Mouse (Mus musculus): Measurements from ENCODE around the gene Hint1.

Gene Hint1

GRCm38 (mm10) chr11:54861471-54862420 lies 4.4 kb upstream of the Hint1 start:
- no peak for DNase-seq

GRCm38 (mm10) chr11:54862621-54863520 lies 3.3 kb upstream of the Hint1 start:
- peak; percentile 66 for DNase-seq

DNA sequence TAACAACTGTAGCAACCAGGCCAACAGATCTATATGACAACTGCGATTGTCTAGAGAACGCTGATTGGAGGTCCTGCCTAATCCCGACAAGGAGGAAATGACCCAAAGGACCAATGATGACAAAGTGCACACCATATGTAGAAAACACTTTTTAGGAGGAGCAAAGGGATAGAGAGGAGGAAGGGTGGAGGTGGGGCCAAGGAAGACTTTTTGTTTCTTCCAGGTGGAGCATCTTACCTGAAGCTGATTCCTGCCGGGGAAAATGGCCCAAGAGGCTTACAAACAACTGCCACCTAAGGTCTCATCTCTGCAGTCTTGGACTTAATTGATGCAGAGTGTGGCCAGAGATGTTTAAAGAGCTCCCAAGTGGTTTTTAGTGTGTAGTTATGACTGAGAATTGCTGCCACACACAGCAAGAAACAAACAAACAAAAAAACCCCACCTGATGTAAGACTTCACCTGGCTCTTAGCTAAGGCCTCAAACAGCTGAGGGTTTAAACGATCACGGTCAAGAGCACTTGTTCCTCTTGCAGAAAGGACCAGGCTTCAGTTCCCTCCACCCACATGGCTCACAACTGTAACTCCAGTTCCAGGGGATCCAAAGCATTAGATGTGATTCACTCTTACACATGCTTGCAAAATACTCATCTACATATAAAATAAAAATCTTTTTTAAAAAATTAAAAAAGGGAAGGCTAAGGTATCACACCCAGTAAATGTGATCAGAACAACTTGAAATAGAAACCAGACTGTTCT lies 675 bp upstream of the Hint1 start:
- no peak for DNase-seq

GRCm38 (mm10) chr11:54867049-54867385 lies 834 bp downstream of the Hint1 start:
- peak; percentile 82 for DNase-seq

DNA sequence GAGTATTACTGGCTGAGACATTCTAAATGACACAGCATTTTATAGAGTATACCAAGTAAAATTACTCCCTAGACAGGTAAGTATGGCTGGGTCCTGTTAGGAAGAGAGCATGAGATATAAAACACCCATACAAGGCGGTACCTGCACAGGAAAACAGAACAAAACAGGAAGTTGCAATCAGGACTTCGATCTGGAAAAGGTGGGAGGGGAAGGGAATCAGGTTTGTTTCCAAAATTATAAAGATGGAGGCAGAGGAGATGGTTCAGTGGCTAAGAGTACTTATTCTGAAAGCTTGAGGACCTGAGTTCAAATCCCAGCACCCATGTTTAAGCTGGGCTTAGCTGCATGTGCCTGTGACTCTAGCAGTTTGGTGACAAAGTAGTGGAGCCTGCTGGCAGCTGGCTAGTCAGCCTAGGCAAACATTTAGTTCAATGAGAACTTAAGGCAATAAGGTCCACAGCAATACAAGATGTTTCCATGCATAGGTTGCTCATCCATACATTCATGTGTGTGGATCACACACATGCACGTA lies 1.8 kb downstream of the Hint1 start:
- no peak for DNase-seq

DNA sequence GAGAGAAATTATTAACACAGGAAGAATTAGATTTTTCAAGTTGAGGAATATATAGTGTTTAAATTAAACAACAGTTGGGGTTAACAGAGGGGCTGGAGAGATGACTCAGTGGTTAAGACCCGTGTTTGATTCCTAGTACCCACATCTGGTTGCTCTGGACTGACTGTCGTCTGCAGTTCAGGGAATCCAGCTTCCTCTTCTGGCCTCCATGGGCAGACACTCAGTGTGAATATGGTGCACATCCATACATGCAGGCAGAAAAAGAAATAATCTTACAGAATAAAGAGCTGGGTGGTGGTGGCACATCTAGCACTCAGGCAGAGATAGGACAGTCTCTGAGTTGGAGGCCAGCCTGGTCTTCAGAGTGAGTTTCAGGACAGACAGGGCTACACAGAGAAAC lies 2.3 kb downstream of the Hint1 start:
- DNase-seq, result peak; percentile 7

DNA sequence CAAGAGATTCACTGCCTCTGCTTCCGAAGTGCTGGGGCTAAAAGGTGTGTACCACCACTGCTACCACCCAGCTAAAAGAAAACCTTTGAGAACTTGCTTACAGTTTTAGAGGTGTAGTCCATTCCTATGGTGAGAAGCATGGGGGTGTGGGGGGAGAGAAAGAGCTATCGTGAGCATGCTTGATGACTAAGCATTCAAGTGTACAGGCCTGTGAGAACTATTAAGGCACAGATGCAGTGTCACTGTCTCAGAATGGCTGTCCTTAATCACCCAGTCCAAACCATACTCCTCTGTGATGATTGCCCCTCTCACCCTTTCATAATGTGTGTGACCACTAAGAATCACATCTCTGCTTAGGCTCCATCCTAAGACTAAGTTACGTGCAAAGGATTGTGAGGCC lies 3.1 kb downstream of the Hint1 start:
- peak; percentile 17 for DNase-seq

- no peak for DNase-seq
Observed at GRCm38 (mm10) chr11:54871831-54872537, 5.8 kb downstream of the Hint1 start.

- no peak for DNase-seq
Observed at GRCm38 (mm10) chr11:54876031-54876430, 9.8 kb downstream of the Hint1 start.

GRCm38 (mm10) chr11:54878893-54879292 lies 12.7 kb downstream of the Hint1 start:
- no peak for DNase-seq

GRCm38 (mm10) chr11:54879434-54879833 lies 13.3 kb downstream of the Hint1 start:
- DNase-seq, result peak; percentile 92

DNA sequence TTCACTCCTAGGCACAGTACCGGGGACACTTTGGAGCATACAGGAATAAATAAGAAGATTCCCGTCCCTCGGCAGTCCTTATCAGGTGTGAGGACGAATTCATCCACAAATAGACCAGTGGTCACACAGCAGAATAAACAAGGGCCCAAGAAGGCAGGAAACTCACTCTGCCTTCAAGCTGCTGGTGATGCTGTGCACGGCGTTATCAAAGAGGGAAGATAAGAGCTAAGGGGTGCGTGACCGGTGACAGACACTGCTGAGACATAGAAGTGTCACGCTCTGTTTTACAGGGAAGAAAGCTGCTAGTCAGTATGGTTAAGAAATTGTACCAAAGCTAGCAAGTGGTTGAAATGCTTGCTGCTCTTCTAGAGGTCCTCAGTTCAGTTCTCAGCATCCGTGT lies 13.7 kb downstream of the Hint1 start:
- DNase-seq, result no peak

GRCm38 (mm10) chr11:54881051-54881474 lies 14.9 kb downstream of the Hint1 start:
- DNase-seq, result peak; percentile 93

- peak; percentile 70 for DNase-seq
Observed at GRCm38 (mm10) chr11:54882671-54883070, 16.5 kb downstream of the Hint1 start.

- peak; percentile 68 for DNase-seq
Observed at GRCm38 (mm10) chr11:54884197-54884828, 18.1 kb downstream of the Hint1 start.

DNA sequence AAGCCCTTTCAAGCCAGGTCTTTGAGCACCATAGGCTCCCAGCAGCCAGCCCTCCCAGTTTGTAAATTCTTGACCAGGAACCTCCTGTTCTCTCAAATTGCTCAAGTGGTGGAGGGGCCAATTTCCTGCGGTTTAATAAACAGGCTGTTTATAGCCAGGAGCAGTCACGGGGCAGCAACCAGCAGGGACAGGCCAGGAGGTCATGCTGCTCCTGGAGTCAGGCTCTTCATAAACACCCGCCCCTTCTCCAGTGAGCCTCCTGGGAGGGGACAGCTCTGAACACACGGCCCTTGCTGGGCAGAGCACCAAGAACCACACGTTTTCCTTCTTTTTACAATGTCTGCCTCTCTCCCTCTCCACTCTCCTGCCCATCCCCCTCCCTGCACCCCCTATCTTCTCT lies 18.8 kb downstream of the Hint1 start:
- peak; percentile 94 for DNase-seq

GRCm38 (mm10) chr11:54885406-54885805 lies 19.2 kb downstream of the Hint1 start:
- no peak for DNase-seq

DNA sequence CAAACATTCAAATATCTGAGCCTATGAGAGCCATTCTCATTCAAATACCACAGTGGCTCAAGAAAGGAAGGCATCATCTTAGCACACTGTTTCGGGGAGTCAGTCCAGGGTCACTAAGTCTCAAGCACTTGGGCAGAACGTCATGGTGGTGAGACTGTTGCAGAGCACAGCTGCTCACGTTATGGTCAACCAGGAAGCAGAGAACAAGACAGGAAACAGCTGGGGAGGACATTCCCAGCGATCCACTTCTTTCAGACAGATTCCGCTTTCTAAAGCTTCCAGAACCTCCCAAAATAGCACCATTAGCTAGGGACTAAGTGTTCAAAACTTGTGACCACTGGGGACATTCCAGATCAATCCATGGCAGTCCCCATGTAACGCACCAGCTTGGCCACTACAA lies 21.7 kb downstream of the Hint1 start:
- DNase-seq, result peak; percentile 28

GRCm38 (mm10) chr11:54891341-54891740 lies 25.2 kb downstream of the Hint1 start:
- DNase-seq, result no peak

GRCm38 (mm10) chr11:54892091-54892490 lies 25.9 kb downstream of the Hint1 start:
- DNase-seq, result no peak

- peak; percentile 87 for DNase-seq
Observed at GRCm38 (mm10) chr11:54894589-54894988, 28.4 kb downstream of the Hint1 start.

Data from kidney, adult 9 months (tissue).